Mouse (Mus musculus) large intestine, adult 2 months (tissue): ENCODE results near the gene F2r. TPM values are rescaled to one million over a fixed set of nuclear protein-coding genes. Genes with fewer than 3 reads are reported as not detected.
A peak's percentile ranks its signal among the peaks of the same experiment; 100 is the strongest.

Experiments used
- DNase-seq: peaks from one replicate; pipeline ENCODE4 v3.0.0-alpha.2; 2012; ENCODE audit warnings: low read depth, low spot score
- WGBS: fragments of 180-500 bp; shearing (Covaris S2); methylation state at CpG from one replicate; pipeline ENCODE4 v1.1.7; 2018; 5-methylcytosine and 5-hydroxymethylcytosine counted together
- polyA plus RNA-seq: library from polyadenylated mRNA; depleted of rRNA; stranded (reverse); fragments of >200 nt; gene quantifications from 2 replicates; pipeline ENCODE4 v1.2.3, GENCODE M21; 2012; rRNA removed

Gene F2r
- polyA plus RNA-seq, 1 experiment: 9.2 TPM

- peak; percentile 46 for DNase-seq
- 40% methylated on average over 11 of the region's 11 CpGs for WGBS
Measured at GRCm38 (mm10) chr13:95553885-95554492, 64.3 kb downstream of the F2r start.

Other genes starting within 250 kb of the F2r start
- 11.2 and 14.1 TPM in 2 replicates for gene Aggf1, start 243.1 kb downstream of the F2r start, polyA plus RNA-seq
- not detected in 2 replicates for gene Crhbp, start 173.6 kb downstream of the F2r start, polyA plus RNA-seq
- gene S100z, start 139.8 kb downstream of the F2r start, polyA plus RNA-seq: 0.48 TPM in 1 of 2 replicates, not detected in the other
- gene F2rl1, start 93.3 kb downstream of the F2r start, polyA plus RNA-seq: 39.0 and 53.0 TPM in 2 replicates
- 0.35 and 0.67 TPM in 2 replicates for gene F2rl2, start 78.4 kb upstream of the F2r start, polyA plus RNA-seq